Mouse (Mus musculus): ENCODE results near the gene Lifr. TPM values are rescaled to one million over a fixed set of nuclear protein-coding genes. Genes with fewer than 3 reads are reported as not detected.

The Lifr gene
- polyA plus RNA-seq, 1 experiment from 2014 or later = 9.4 TPM

GRCm38 (mm10) chr15:7201421-7202380, 111.3 kb downstream of the Lifr start:
- peaks cover 8% of the 10 kb centered on the region for H3K4me1 ChIP-seq (replicated peaks; ENCODE audit: control insufficient read depth, insufficient read depth, low read length)
- no peak for DNase-seq (ENCODE audit: low spot score)
- no peak for ATAC-seq (replicated peaks; ENCODE audit: low FRiP score)
- no peaks in the 10 kb centered on the region for H3K9me3 ChIP-seq (ENCODE audit: control insufficient read depth, low read length)
- no peaks in the 10 kb centered on the region for H3K36me3 ChIP-seq (ENCODE audit: control insufficient read depth, insufficient read depth, low read length)
- H3K4me3 ChIP-seq (ENCODE audit: low read depth, low read length) = no peak overlapping the region
- WGBS = 62% methylated on average over 9 of the region's 9 CpGs
- H3K9ac ChIP-seq (ENCODE audit: low read length) = no peak overlapping the region
- H3K27ac ChIP-seq (ENCODE audit: low read depth, low read length) = no peak overlapping the region
- no peaks in the 10 kb centered on the region for H3K27me3 ChIP-seq (ENCODE audit: control insufficient read depth, insufficient read depth, low read length)
- no peak overlapping the region for H3K4me2 ChIP-seq (ENCODE audit: low read depth, low read length, severe bottlenecking)

- H3K9me3 ChIP-seq (ENCODE audit: control insufficient read depth, low read length) = no peaks in the 10 kb centered on the region
- 92% methylated on average over 5 of the region's 5 CpGs for WGBS
- H3K9ac ChIP-seq (ENCODE audit: low read length) = no peak overlapping the region
- H3K27ac ChIP-seq (ENCODE audit: low read depth, low read length) = no peak overlapping the region
- no peaks in the 10 kb centered on the region for H3K27me3 ChIP-seq (ENCODE audit: control insufficient read depth, insufficient read depth, low read length)
- DNase-seq (ENCODE audit: low spot score) (no peak), ATAC-seq (replicated peaks; ENCODE audit: low FRiP score) (no peak)
- no peak overlapping the region for H3K4me2 ChIP-seq (ENCODE audit: low read depth, low read length, severe bottlenecking)
- H3K4me1 ChIP-seq (replicated peaks; ENCODE audit: control insufficient read depth, insufficient read depth, low read length) = peaks cover 8% of the 10 kb centered on the region
- no peak overlapping the region for H3K4me3 ChIP-seq (ENCODE audit: low read depth, low read length)
- H3K36me3 ChIP-seq (ENCODE audit: control insufficient read depth, insufficient read depth, low read length) = no peaks in the 10 kb centered on the region
Measured at GRCm38 (mm10) chr15:7202981-7203380, 112.6 kb downstream of the Lifr start.

GRCm38 (mm10) chr15:7203606-7204330, 113.4 kb downstream of the Lifr start:
- H3K36me3 ChIP-seq (ENCODE audit: control insufficient read depth, insufficient read depth, low read length) = no peaks in the 10 kb centered on the region
- peaks cover 8% of the 10 kb centered on the region for H3K4me1 ChIP-seq (replicated peaks; ENCODE audit: control insufficient read depth, insufficient read depth, low read length)
- H3K9me3 ChIP-seq (ENCODE audit: control insufficient read depth, low read length) = no peaks in the 10 kb centered on the region
- H3K27me3 ChIP-seq (ENCODE audit: control insufficient read depth, insufficient read depth, low read length) = no peaks in the 10 kb centered on the region
- WGBS = 69% methylated on average over 9 of the region's 9 CpGs
- ATAC-seq (replicated peaks; ENCODE audit: low FRiP score) (no peak), DNase-seq (ENCODE audit: low spot score) (no peak)
- no peak overlapping the region for H3K27ac ChIP-seq (ENCODE audit: low read depth, low read length)
- no peak overlapping the region for H3K9ac ChIP-seq (ENCODE audit: low read length)
- H3K4me2 ChIP-seq (ENCODE audit: low read depth, low read length, severe bottlenecking) = no peak overlapping the region
- no peak overlapping the region for H3K4me3 ChIP-seq (ENCODE audit: low read depth, low read length)

GRCm38 (mm10) chr15:7204917-7205316, 114.5 kb downstream of the Lifr start:
- DNase-seq (ENCODE audit: low spot score) (no peak), ATAC-seq (replicated peaks; ENCODE audit: low FRiP score) (no peak)
- Histone ChIP-seq H3K27me3 (ENCODE audit: control insufficient read depth, insufficient read depth, low read length) (no peaks in the 10 kb centered on the region), H3K4me3 (ENCODE audit: low read depth, low read length) (no peak overlapping the region), H3K4me2 (ENCODE audit: low read depth, low read length, severe bottlenecking) (no peak overlapping the region), H3K4me1 (replicated peaks; ENCODE audit: control insufficient read depth, insufficient read depth, low read length) (peaks cover 8% of the 10 kb centered on the region; the same call in 1 of the 2 replicates), H3K27ac (ENCODE audit: low read depth, low read length) (no peak overlapping the region), H3K9ac (ENCODE audit: low read length) (no peak overlapping the region), H3K36me3 (ENCODE audit: control insufficient read depth, insufficient read depth, low read length) (no peaks in the 10 kb centered on the region), H3K9me3 (ENCODE audit: control insufficient read depth, low read length) (no peaks in the 10 kb centered on the region)
- 67% methylated on average over 13 of the region's 13 CpGs for WGBS

- Histone ChIP-seq H3K27me3 (ENCODE audit: control insufficient read depth, insufficient read depth, low read length) (no peaks in the 10 kb centered on the region), H3K4me3 (ENCODE audit: low read depth, low read length) (no peak overlapping the region), H3K4me2 (ENCODE audit: low read depth, low read length, severe bottlenecking) (no peak overlapping the region), H3K4me1 (replicated peaks; ENCODE audit: control insufficient read depth, insufficient read depth, low read length) (peaks cover 8% of the 10 kb centered on the region; the same call in 1 of the 2 replicates), H3K9ac (ENCODE audit: low read length) (no peak overlapping the region), H3K36me3 (ENCODE audit: control insufficient read depth, insufficient read depth, low read length) (no peaks in the 10 kb centered on the region), H3K9me3 (ENCODE audit: control insufficient read depth, low read length) (no peaks in the 10 kb centered on the region), H3K27ac (ENCODE audit: low read depth, low read length) (no peak overlapping the region)
- ATAC-seq (replicated peaks; ENCODE audit: low FRiP score) (no peak), DNase-seq (ENCODE audit: low spot score) (no peak)
- 40% methylated on average over 5 of the region's 5 CpGs for WGBS
Measured at GRCm38 (mm10) chr15:7206110-7206509, 115.7 kb downstream of the Lifr start.

- Histone ChIP-seq H3K9me3 (ENCODE audit: control insufficient read depth, low read length) (no peaks in the 10 kb centered on the region), H3K4me2 (ENCODE audit: low read depth, low read length, severe bottlenecking) (no peak overlapping the region), H3K27ac (ENCODE audit: low read depth, low read length) (no peak overlapping the region), H3K9ac (ENCODE audit: low read length) (no peak overlapping the region), H3K4me3 (ENCODE audit: low read depth, low read length) (no peak overlapping the region), H3K36me3 (ENCODE audit: control insufficient read depth, insufficient read depth, low read length) (no peaks in the 10 kb centered on the region), H3K4me1 (replicated peaks; ENCODE audit: control insufficient read depth, insufficient read depth, low read length) (0 out of 2 replicates have a peak, but pooled peaks cover 1% of the 10 kb centered on the region), H3K27me3 (ENCODE audit: control insufficient read depth, insufficient read depth, low read length) (no peaks in the 10 kb centered on the region)
- no peak for ATAC-seq (replicated peaks; ENCODE audit: low FRiP score)
- WGBS = 83% methylated on average over 7 of the region's 7 CpGs
- no peak for DNase-seq (ENCODE audit: low spot score)
Measured at GRCm38 (mm10) chr15:7207292-7207691, 116.9 kb downstream of the Lifr start.

- no peaks in the 10 kb centered on the region for H3K36me3 ChIP-seq (ENCODE audit: control insufficient read depth, insufficient read depth, low read length)
- 85% methylated on average over 9 of the region's 9 CpGs for WGBS
- H3K9ac ChIP-seq (ENCODE audit: low read length) = no peak overlapping the region
- H3K4me3 ChIP-seq (ENCODE audit: low read depth, low read length) = no peak overlapping the region
- 0 out of 2 replicates have a peak, but pooled peaks cover 1% of the 10 kb centered on the region for H3K4me1 ChIP-seq (replicated peaks; ENCODE audit: control insufficient read depth, insufficient read depth, low read length)
- H3K27me3 ChIP-seq (ENCODE audit: control insufficient read depth, insufficient read depth, low read length) = no peaks in the 10 kb centered on the region
- no peak overlapping the region for H3K27ac ChIP-seq (ENCODE audit: low read depth, low read length)
- no peak overlapping the region for H3K4me2 ChIP-seq (ENCODE audit: low read depth, low read length, severe bottlenecking)
- ATAC-seq (replicated peaks; ENCODE audit: low FRiP score) = no peak
- H3K9me3 ChIP-seq (ENCODE audit: control insufficient read depth, low read length) = no peaks in the 10 kb centered on the region
- no peak for DNase-seq (ENCODE audit: low spot score)
Measured at GRCm38 (mm10) chr15:7208180-7208579, 117.8 kb downstream of the Lifr start.

GRCm38 (mm10) chr15:7213683-7214082, 123.3 kb downstream of the Lifr start:
- Histone ChIP-seq H3K27ac (ENCODE audit: low read depth, low read length) (no peak overlapping the region), H3K9me3 (ENCODE audit: control insufficient read depth, low read length) (no peaks in the 10 kb centered on the region), H3K36me3 (ENCODE audit: control insufficient read depth, insufficient read depth, low read length) (no peaks in the 10 kb centered on the region), H3K4me3 (ENCODE audit: low read depth, low read length) (no peak overlapping the region), H3K4me2 (ENCODE audit: low read depth, low read length, severe bottlenecking) (no peak overlapping the region), H3K4me1 (replicated peaks; ENCODE audit: control insufficient read depth, insufficient read depth, low read length) (0 out of 2 replicates have a peak, but pooled peaks cover 2% of the 10 kb centered on the region), H3K9ac (ENCODE audit: low read length) (no peak overlapping the region), H3K27me3 (ENCODE audit: control insufficient read depth, insufficient read depth, low read length) (no peaks in the 10 kb centered on the region)
- 39% methylated on average over 1 of the region's 1 CpGs for WGBS
- peak; percentile 33; the same call in 1 of the 2 replicates for ATAC-seq (replicated peaks; ENCODE audit: low FRiP score)
- DNase-seq (ENCODE audit: low spot score) = peak; percentile 46
